Mouse (Mus musculus) CH12.LX (cell line): ENCODE data around the gene Mustn1. TPM values are rescaled to one million over a fixed set of nuclear protein-coding genes. Genes with fewer than 3 reads are reported as not detected.

Source experiments
- DNase-seq: peaks from one replicate; pipeline ENCODE4 v3.0.0-alpha.2; 2013; ENCODE audit errors: extremely low read depth
- H3K27ac ChIP-seq: 2 replicates; pipeline ENCODE4 v1.5.1; 2012; ENCODE audit warnings: low read depth, mild to moderate bottlenecking, control low read depth, moderate library complexity; ENCODE audit not compliant: insufficient read depth
- H3K27me3 ChIP-seq: replicated peaks from 2 replicates; pipeline ENCODE3; 2012; ENCODE audit warnings: inconsistent platforms
- H3K36me3 ChIP-seq, 2 experiments: replicated peaks in 1 of 2; 2 replicates each; pipeline versions ENCODE3 to v1.6.1; 2012; ENCODE audit warnings: inconsistent platforms in 1 of 2, low read length in 1 of 2, mild to moderate bottlenecking in 1 of 2, mixed read lengths in 1 of 2, moderate library complexity in 1 of 2; ENCODE audit not compliant: control insufficient read depth in 1 of 2, insufficient read depth in 1 of 2
- H3K4me1 ChIP-seq, 2 experiments: 2 replicates each; pipeline ENCODE4 v1.6.1; 2012; ENCODE audit warnings: inconsistent platforms in 1 of 2, moderate library complexity in 1 of 2; ENCODE audit not compliant: insufficient read depth in 2 of 2, control insufficient read depth in 1 of 2
- H3K4me2 ChIP-seq: 2 replicates; pipeline ENCODE4 v1.6.1; 2012; ENCODE audit warnings: low read depth, mild to moderate bottlenecking, control low read depth; ENCODE audit not compliant: poor library complexity, insufficient read depth, severe bottlenecking
- H3K4me3 ChIP-seq, 3 experiments: fragments of 150-350 bp in 1 of 3; sonication (generic) in 1 of 3; replicated peaks in 1 of 3; 2 replicates each; pipeline versions ENCODE3 to v1.5.1; 2011 to 2012; ENCODE audit warnings: low read depth in 2 of 3, low read length in 2 of 3, mild to moderate bottlenecking in 2 of 3, moderate library complexity in 2 of 3, control low read depth in 1 of 3, improper control_type of control experiment in 1 of 3, inconsistent platforms in 1 of 3, mixed read lengths in 1 of 3; ENCODE audit not compliant: poor library complexity in 1 of 3
- H3K79me2 ChIP-seq: replicated peaks from 2 replicates; pipeline ENCODE4 v1.6.1; 2012; ENCODE audit warnings: mild to moderate bottlenecking, moderate library complexity; ENCODE audit not compliant: control insufficient read depth, poor library complexity, insufficient read depth, severe bottlenecking; ENCODE audit errors: extremely low read depth
- H3K9ac ChIP-seq: 2 replicates; pipeline ENCODE4 v1.6.1; 2012; ENCODE audit warnings: low read depth, mild to moderate bottlenecking, control low read depth, moderate library complexity; ENCODE audit not compliant: insufficient read depth
- H3K9me3 ChIP-seq: replicated peaks from 2 replicates; pipeline ENCODE3; 2012; ENCODE audit warnings: low read length, inconsistent platforms, mixed read lengths
- CHD2 ChIP-seq: IDR thresholded peaks from 2 replicates; pipeline ENCODE4 v1.6.1; 2011; ENCODE audit warnings: low read length, improper control_type of control experiment
- CTCF ChIP-seq, 2 experiments: IDR thresholded peaks in 1 of 2; conservative IDR thresholded peaks in 1 of 2; 2 replicates each; pipeline ENCODE4 v1.5.1; 2011 to 2012; ENCODE audit warnings: low read depth in 2 of 2, low read length in 2 of 2, improper control_type of control experiment in 1 of 2, inconsistent platforms in 1 of 2, mild to moderate bottlenecking in 1 of 2, moderate library complexity in 1 of 2
- MAFK ChIP-seq: IDR thresholded peaks from 2 replicates; pipeline ENCODE4 v1.6.1; 2011; ENCODE audit warnings: low read length, improper control_type of control experiment; ENCODE audit not compliant: insufficient replicate concordance
- MAX ChIP-seq: IDR thresholded peaks from 2 replicates; pipeline ENCODE4 v1.6.1; 2011; ENCODE audit warnings: low read length, improper control_type of control experiment
- MAZ ChIP-seq: IDR thresholded peaks from 2 replicates; pipeline ENCODE4 v1.6.1; 2012; ENCODE audit warnings: low read depth, mild to moderate bottlenecking, inconsistent platforms, low read length, improper control_type of control experiment, moderate library complexity
- PAX5 ChIP-seq: IDR thresholded peaks from 2 replicates; pipeline ENCODE4 v1.6.1; 2012; ENCODE audit warnings: low read length, inconsistent platforms, mixed read lengths
- POLR2A ChIP-seq: IDR thresholded peaks from 2 replicates; pipeline ENCODE4 v1.6.1; 2011; ENCODE audit warnings: low read depth, mild to moderate bottlenecking, improper control_type of control experiment, low read length
- RAD21 ChIP-seq: IDR thresholded peaks from 2 replicates; pipeline ENCODE4 v1.6.1; 2011; ENCODE audit warnings: low read depth, mild to moderate bottlenecking, low read length, improper control_type of control experiment, moderate library complexity
- RCOR1 ChIP-seq: conservative IDR thresholded peaks from 2 replicates; pipeline ENCODE4 v1.6.1; 2012; ENCODE audit warnings: low read depth, mild to moderate bottlenecking, inconsistent platforms, low read length, improper control_type of control experiment
- SMC3 ChIP-seq: IDR thresholded peaks from 2 replicates; pipeline ENCODE4 v1.6.1; 2011; ENCODE audit warnings: low read depth, low read length, improper control_type of control experiment
- UBTF ChIP-seq: IDR thresholded peaks from 2 replicates; pipeline ENCODE4 v1.6.1; 2012; ENCODE audit warnings: low read depth, mild to moderate bottlenecking, inconsistent platforms, low read length, improper control_type of control experiment, moderate library complexity
- ZMIZ1 ChIP-seq: IDR thresholded peaks from 2 replicates; pipeline ENCODE4 v1.6.1; 2012; ENCODE audit warnings: low read depth, mild to moderate bottlenecking, inconsistent platforms, low read length, improper control_type of control experiment
- ZNF384 ChIP-seq: IDR thresholded peaks from 2 replicates; pipeline ENCODE4 v1.6.1; 2012; ENCODE audit warnings: low read depth, low read length, improper control_type of control experiment, inconsistent platforms
- dilution Hi-C: fragments of 300-500 bp; cut with MboI; formaldehyde crosslinking; loops from 2 replicates; pipeline ENCODE4 v1.14.3; 2020; ENCODE audit warnings: low sequenced_read_pairs; ENCODE audit not compliant: extremely low pct_unique_long_range_greater_than_20kb, extremely low pct_ligation_motif_present
- in situ Hi-C: fragments of 300-500 bp; cut with MboI; formaldehyde crosslinking; loops from 3 replicates; pipeline ENCODE4 v1.14.3; 2019; ENCODE audit warnings: low sequenced_read_pairs, low pct_ligation_motif_present, low pct_unique_long_range_greater_than_20kb, mixed read lengths
- polyA plus RNA-seq: library from polyadenylated mRNA; unstranded; fragments of >175 nt; gene quantifications from 2 replicates; pipeline ENCODE4 v1.2.1, GENCODE M21; 2012; ENCODE audit warnings: low read depth; ENCODE audit not compliant: insufficient read length
- total RNA-seq, 2 experiments: library from RNA; depleted of rRNA; stranded (reverse); fragments of 300-350 nt in 1 of 2; fragments of >200 nt in 1 of 2; gene quantifications; 2 replicates each; pipeline ENCODE4 v1.2.3; 2012 to 2014

Gene Mustn1
- total and polyA plus RNA-seq, 3 experiments: 0.19 to 0.44 (median 0.30) TPM

DNA sequence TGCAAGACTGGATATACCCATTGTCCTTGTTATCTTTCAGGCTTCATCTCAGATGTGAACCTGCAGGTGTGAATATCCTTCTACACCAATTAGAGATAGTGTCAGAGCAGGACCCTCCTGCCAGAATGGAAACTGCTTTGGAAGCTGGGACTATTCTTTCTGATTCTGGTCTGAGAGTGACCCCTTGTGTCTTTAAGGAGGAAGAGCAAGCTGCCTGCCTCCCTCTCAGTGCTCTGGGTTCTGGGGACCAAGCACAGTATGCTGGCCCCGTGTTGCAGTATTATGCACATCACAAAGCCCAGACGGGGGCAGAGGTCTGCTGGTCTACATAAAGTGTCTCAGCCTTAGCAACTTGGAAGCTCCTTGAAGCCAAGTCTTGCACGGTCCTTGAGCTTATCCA, 13.7 kb upstream of the Mustn1 start (continued):
- no peak for TF ChIP-seq ZMIZ1
- TF ChIP-seq, all 38 proteins: peak for 3

DNA sequence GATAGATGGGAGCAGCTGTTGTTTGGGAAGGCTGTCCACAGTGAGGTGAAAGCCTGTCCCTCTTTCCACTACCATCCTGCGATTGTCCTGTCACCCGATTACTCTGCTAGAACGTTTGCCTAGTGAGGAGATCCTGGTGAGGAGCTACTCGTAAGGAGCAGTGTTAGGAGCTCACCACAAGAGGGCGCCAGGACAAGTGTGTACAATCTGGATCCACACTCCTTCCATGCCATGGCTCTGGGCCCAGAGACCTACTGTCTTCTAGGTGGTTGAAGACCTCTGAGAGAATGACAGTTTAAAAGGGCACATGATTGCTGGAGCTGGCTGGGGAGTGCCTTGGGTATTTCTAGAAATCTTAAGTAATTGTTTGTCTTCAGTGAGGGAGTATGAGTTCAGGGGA, 12.0 kb upstream of the Mustn1 start:
- Histone ChIP-seq H3K9me3 (no peaks in the 10 kb centered on the region), H3K9ac (no peak overlapping the region), H3K36me3 (peaks cover 32 to 95% of the 10 kb centered on the region in 2 experiments), H3K4me3 (no peak overlapping the region), H3K4me1 (peaks cover 0 to 18% of the 10 kb centered on the region in 2 experiments; a peak in 2 of 4 replicates), H3K27me3 (no peaks in the 10 kb centered on the region), H3K27ac (no peak overlapping the region), H3K79me2 (no peaks in the 10 kb centered on the region), H3K4me2 (no peak overlapping the region)
- in situ Hi-C loops (no loop called here), dilution Hi-C loops (no loop called here)
- TF ChIP-seq RCOR1: no peak
- TF ChIP-seq POLR2A: no peak
- 0 out of 2 replicates have a peak, but pooled peaks have one; percentile 25 for TF ChIP-seq MAX
- TF ChIP-seq RAD21: peak; percentile 57
- TF ChIP-seq SMC3: peak; percentile 70
- no peak for TF ChIP-seq ZNF384
- TF ChIP-seq CHD2: no peak
- peak; percentile 83 to 90 for TF ChIP-seq CTCF (conservative IDR thresholded peaks at IDR 0.05 in 1 of 2, IDR thresholded peaks at IDR 0.05 in 1 of 2; ENCODE audit: low read depth in 2 of 2, low read length in 2 of 2)
- peak; percentile 78 for DNase-seq

- TF ChIP-seq UBTF (no peak), MAZ (no peak), PAX5 (no peak), SMC3 (no peak), MAFK (no peak), CHD2 (no peak)
- H3K4me3 ChIP-seq: no peak overlapping the region
- H3K36me3 ChIP-seq: peaks cover 45 to 97% of the 10 kb centered on the region in 2 experiments
- peaks cover 0 to 18% of the 10 kb centered on the region in 2 experiments; a peak in 2 of 4 replicates for H3K4me1 ChIP-seq
- H3K9ac ChIP-seq: no peak overlapping the region
- in situ Hi-C loops: no loop called here
- no peaks in the 10 kb centered on the region for H3K27me3 ChIP-seq
- dilution Hi-C loops: no loop called here
- no peaks in the 10 kb centered on the region for H3K79me2 ChIP-seq
- H3K4me2 ChIP-seq: no peak overlapping the region
- H3K27ac ChIP-seq: no peak overlapping the region
- no peak for DNase-seq
- H3K9me3 ChIP-seq: no peaks in the 10 kb centered on the region
These were observed 10.2 kb upstream of the Mustn1 start for GRCm38 (mm10) chr14:30868826-30869225.
